ENCODE assay signal across 9 mouse cellular contexts in the genomic region with DNA sequence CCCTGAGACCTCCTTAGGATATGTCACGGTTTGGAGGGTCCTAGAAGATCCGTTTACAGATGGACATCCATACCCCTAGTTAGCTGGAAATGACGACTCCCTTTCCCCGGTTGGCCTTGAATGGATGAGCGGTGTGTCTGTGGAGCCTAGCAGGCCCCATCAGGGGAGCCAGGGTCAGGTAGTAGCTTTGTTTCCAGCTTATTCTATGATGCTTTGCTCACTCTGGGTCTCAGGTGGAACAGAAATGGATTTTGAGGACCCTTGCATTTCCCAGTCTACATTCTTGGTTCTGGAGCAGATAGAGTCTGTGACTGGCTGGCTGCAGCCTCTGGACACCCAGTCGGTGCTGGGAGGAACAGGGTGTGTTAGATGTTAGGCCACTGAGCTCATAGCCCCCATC. TPM values are rescaled to one million over a fixed set of nuclear protein-coding genes. Genes with fewer than 3 reads are reported as not detected.
DNase-seq lines count a peak whose midpoint lies in the region; ATAC-seq and TF ChIP-seq lines count a peak whose summit lies in the region.
"Had no signal": no experiment of that assay in that cellular context is flagged by ENCODE, and none has a peak within 500 bp of the region (broad histone marks: within the 10 kb centered on the region; RNA-seq: fewer than 3 reads in every experiment).

No protein-coding gene starts in this region.

- TF ChIP-seq CTCF in cerebellum, adult 2 months (IDR thresholded peaks at IDR 0.05; ENCODE audit: borderline replicate concordance, insufficient read depth, low read depth, low read length), result no peak

- no peak for DNase-seq in cerebellum, adult 2 months
- DNase-seq in cerebellum, adult 18-20 months, result no peak
- no peak for DNase-seq in neural tube, embryonic 11.5 days (ENCODE audit: low spot score)
- no peak for DNase-seq in neural tube, embryonic 10.5 days (ENCODE audit: extremely low spot score, low spot score)
- no peak for DNase-seq in natural killer cell, adult 2 months (ENCODE audit: low spot score in 2 of 2)

- H3K9ac ChIP-seq in neural tube, embryonic 11.5 days (ENCODE audit: low read length), result no peak overlapping the region
- no peak overlapping the region; the same call in 1 of the 2 replicates for H3K9ac ChIP-seq in limb, embryonic 15.5 days

- no peaks in the 10 kb centered on the region for H3K27me3 ChIP-seq in cerebellum, adult 2 months (ENCODE audit: control insufficient read depth, insufficient read depth, low read length)
- no peaks in the 10 kb centered on the region for H3K27me3 ChIP-seq in neural tube, embryonic 11.5 days (ENCODE audit: control insufficient read depth, insufficient read depth, low read length)
- H3K27me3 ChIP-seq in limb, embryonic 15.5 days, result no peaks in the 10 kb centered on the region

- 70% methylated on average over 6 of the region's 6 CpGs for WGBS in cerebellum, adult 2 months
- 81% methylated on average over 6 of the region's 6 CpGs for WGBS in neural tube, embryonic 11.5 days
- WGBS in limb, embryonic 15.5 days, result 71% methylated on average over 6 of the region's 6 CpGs

- TF ChIP-seq POLR2A in cerebellum, adult 2 months (IDR thresholded peaks at IDR 0.05; ENCODE audit: borderline replicate concordance, insufficient read depth, low read length), result no peak

- H3K27ac ChIP-seq in cerebellum, adult 2 months (ENCODE audit: insufficient read depth, low read length), result no peak overlapping the region
- no peak overlapping the region for H3K27ac ChIP-seq in neural tube, embryonic 11.5 days (ENCODE audit: low read depth, low read length)
- no peak overlapping the region for H3K27ac ChIP-seq in limb, embryonic 15.5 days

- peak overlapping the region; percentile 65 for H3K4me3 ChIP-seq in cerebellum, adult 2 months (replicated peaks; ENCODE audit: insufficient read depth, low read depth, low read length)
- H3K4me3 ChIP-seq in neural tube, embryonic 11.5 days (ENCODE audit: low read depth, low read length), result no peak overlapping the region; the same call in 1 of the 2 replicates
- H3K4me3 ChIP-seq in limb, embryonic 15.5 days, result peak overlapping the region; percentile 92

- H3K36me3 ChIP-seq in neural tube, embryonic 11.5 days (ENCODE audit: control insufficient read depth, insufficient read depth, low read length), result 0 out of 2 replicates have a peak, but pooled peaks cover 3% of the 10 kb centered on the region
- peaks cover 6% of the 10 kb centered on the region for H3K36me3 ChIP-seq in limb, embryonic 15.5 days

- H3K4me1 ChIP-seq in cerebellum, adult 2 months (ENCODE audit: control insufficient read depth, insufficient read depth, low read length), result peaks cover 30% of the 10 kb centered on the region
- peaks cover 47% of the 10 kb centered on the region for H3K4me1 ChIP-seq in neural tube, embryonic 11.5 days (ENCODE audit: control insufficient read depth, insufficient read depth, low read length)
- H3K4me1 ChIP-seq in limb, embryonic 15.5 days, result peaks cover 78% of the 10 kb centered on the region

- H3K4me2 ChIP-seq in neural tube, embryonic 11.5 days (ENCODE audit: low read depth), result peak overlapping the region; percentile 88
- peak overlapping the region; percentile 92; the same call in 1 of the 2 replicates for H3K4me2 ChIP-seq in limb, embryonic 15.5 days

- H3K9me3 ChIP-seq in neural tube, embryonic 11.5 days (ENCODE audit: control insufficient read depth, low read length), result no peaks in the 10 kb centered on the region
- H3K9me3 ChIP-seq in limb, embryonic 15.5 days, result no peaks in the 10 kb centered on the region

- ATAC-seq in neural tube, embryonic 11.5 days (ENCODE audit: insufficient read depth, low FRiP score, low TSS enrichment), result no peak
- ATAC-seq in limb, embryonic 15.5 days (ENCODE audit: insufficient number of reproducible peaks, low FRiP score, low TSS enrichment, low read depth), result no peak
- ATAC-seq in erythroid progenitor cell, adult 5-6 weeks (replicated peaks; ENCODE audit: low FRiP score, poor library complexity, severe bottlenecking), result no peak
- ATAC-seq in granulocyte monocyte progenitor cell, adult 5-6 weeks (replicated peaks; ENCODE audit: poor library complexity, severe bottlenecking), result no peak

RNA-seq across cellular contexts. Expression of a gene that starts 1.4 kb away (rescaled TPM):
- 106 and 110 TPM in 2 replicates for polyA plus RNA-seq in cerebellum, adult 2 months (2012; rRNA removed)
- 18.7 and 21.2 TPM in 2 replicates for polyA plus RNA-seq in neural tube, embryonic 11.5 days (2014; fragmentation: Nextera tagmentation; extraction: Ambion mirVana)
- polyA plus RNA-seq in limb, embryonic 15.5 days (2015; fragmentation: Nextera tagmentation; extraction: Ambion mirVana), result 9.1 and 10.8 TPM in 2 replicates
- total RNA-seq in erythroid progenitor cell, adult 5-6 weeks (2015; ENCODE audit: low replicate concordance), result 9.2 and 15.5 TPM in 2 replicates
- 6.8 and 11.6 TPM in 2 replicates for total RNA-seq in erythroid progenitor cell, adult 5-6 weeks (2017; ENCODE audit: low replicate concordance)
- 33.6 and 47.7 TPM in 2 replicates for total RNA-seq in granulocyte monocyte progenitor cell, adult 5-6 weeks (2014; fragmentation: Nextera tagmentation)
- 10.3 and 16.4 TPM in 2 replicates for total RNA-seq in granulocyte monocyte progenitor cell, adult 5-6 weeks (2017)

RNA-seq across cellular contexts. Expression of a gene that starts 5.3 kb away (rescaled TPM):
- polyA plus RNA-seq in cerebellum, adult 2 months (2012; rRNA removed), result 106 and 114 TPM in 2 replicates
- 19.4 and 20.5 TPM in 2 replicates for polyA plus RNA-seq in neural tube, embryonic 11.5 days (2014; fragmentation: Nextera tagmentation; extraction: Ambion mirVana)
- polyA plus RNA-seq in limb, embryonic 15.5 days (2015; fragmentation: Nextera tagmentation; extraction: Ambion mirVana), result 5.0 and 7.2 TPM in 2 replicates
- 3.2 and 3.8 TPM in 2 replicates for total RNA-seq in erythroid progenitor cell, adult 5-6 weeks (2015; ENCODE audit: low replicate concordance)
- 0.64 TPM in 1 of 2 replicates, not detected in the other for total RNA-seq in erythroid progenitor cell, adult 5-6 weeks (2017; ENCODE audit: low replicate concordance)
- 14.9 and 20.0 TPM in 2 replicates for total RNA-seq in granulocyte monocyte progenitor cell, adult 5-6 weeks (2014; fragmentation: Nextera tagmentation)
- total RNA-seq in granulocyte monocyte progenitor cell, adult 5-6 weeks (2017), result 3.1 and 4.8 TPM in 2 replicates

RNA-seq across cellular contexts. Expression of a gene that starts 20.1 kb away (rescaled TPM):
- polyA plus RNA-seq in cerebellum, adult 2 months (2012; rRNA removed), result 0.98 and 1.0 TPM in 2 replicates
- polyA plus RNA-seq in neural tube, embryonic 11.5 days (2014; fragmentation: Nextera tagmentation; extraction: Ambion mirVana), result 2.8 and 4.0 TPM in 2 replicates
- 2.7 and 3.0 TPM in 2 replicates for polyA plus RNA-seq in limb, embryonic 15.5 days (2015; fragmentation: Nextera tagmentation; extraction: Ambion mirVana)
- not detected in 2 replicates for total RNA-seq in erythroid progenitor cell, adult 5-6 weeks (2015; ENCODE audit: low replicate concordance)
- 0.68 and 0.90 TPM in 2 replicates for total RNA-seq in erythroid progenitor cell, adult 5-6 weeks (2017; ENCODE audit: low replicate concordance)
- 3.4 and 9.6 TPM in 2 replicates for total RNA-seq in granulocyte monocyte progenitor cell, adult 5-6 weeks (2014; fragmentation: Nextera tagmentation)
- total RNA-seq in granulocyte monocyte progenitor cell, adult 5-6 weeks (2017), result 2.6 and 3.6 TPM in 2 replicates

RNA-seq across cellular contexts. Expression of a gene that starts 21.0 kb away (rescaled TPM):
- polyA plus RNA-seq in cerebellum, adult 2 months (2012; rRNA removed), result 11.6 and 12.8 TPM in 2 replicates
- 27.8 and 31.9 TPM in 2 replicates for polyA plus RNA-seq in neural tube, embryonic 11.5 days (2014; fragmentation: Nextera tagmentation; extraction: Ambion mirVana)
- 62.5 and 69.8 TPM in 2 replicates for polyA plus RNA-seq in limb, embryonic 15.5 days (2015; fragmentation: Nextera tagmentation; extraction: Ambion mirVana)
- 0.84 TPM in 1 of 2 replicates, not detected in the other for total RNA-seq in erythroid progenitor cell, adult 5-6 weeks (2015; ENCODE audit: low replicate concordance)
- total RNA-seq in erythroid progenitor cell, adult 5-6 weeks (2017; ENCODE audit: low replicate concordance), result 2.0 and 6.7 TPM in 2 replicates
- 2.5 and 3.3 TPM in 2 replicates for total RNA-seq in granulocyte monocyte progenitor cell, adult 5-6 weeks (2014; fragmentation: Nextera tagmentation)
- 1.8 and 2.8 TPM in 2 replicates for total RNA-seq in granulocyte monocyte progenitor cell, adult 5-6 weeks (2017)

RNA-seq across cellular contexts. Expression of a gene that starts 24.2 kb away (rescaled TPM):
- polyA plus RNA-seq in cerebellum, adult 2 months (2012; rRNA removed), result not detected in 2 replicates
- not detected in 2 replicates for polyA plus RNA-seq in neural tube, embryonic 11.5 days (2014; fragmentation: Nextera tagmentation; extraction: Ambion mirVana)
- 0.12 TPM in 1 of 2 replicates, not detected in the other for polyA plus RNA-seq in limb, embryonic 15.5 days (2015; fragmentation: Nextera tagmentation; extraction: Ambion mirVana)
- not detected in 2 replicates for total RNA-seq in erythroid progenitor cell, adult 5-6 weeks (2015; ENCODE audit: low replicate concordance)
- total RNA-seq in erythroid progenitor cell, adult 5-6 weeks (2017; ENCODE audit: low replicate concordance), result 0.13 TPM in 1 of 2 replicates, not detected in the other
- not detected in 2 replicates for total RNA-seq in granulocyte monocyte progenitor cell, adult 5-6 weeks (2014; fragmentation: Nextera tagmentation)
- total RNA-seq in granulocyte monocyte progenitor cell, adult 5-6 weeks (2017), result 0.52 TPM in 1 of 2 replicates, not detected in the other
- polyA plus RNA-seq: gonadal fat pad, adult 2 months had no signal
